Mouse (Mus musculus) bone marrow, adult 2 months (tissue): ENCODE measurements around the gene Plcxd2.
A peak's percentile ranks its signal among the peaks of the same experiment; 100 is the strongest.

ENCODE experiments used
- CTCF ChIP-seq: fragments of 200-500 bp; IDR thresholded peaks from 2 replicates; pipeline ENCODE4 v1.5.1; 2011; ENCODE audit warnings: low read length, control low read depth; ENCODE audit not compliant: control insufficient read depth, insufficient read depth
- POLR2A ChIP-seq: fragments of 200-500 bp; IDR thresholded peaks from 2 replicates; pipeline ENCODE4 v1.6.1; 2011; ENCODE audit warnings: low read depth, mild to moderate bottlenecking, control low read depth, low read length, borderline replicate concordance; ENCODE audit not compliant: control insufficient read depth

- TF ChIP-seq CTCF (peak; percentile 56), POLR2A (no peak)
These were observed 12.3 kb upstream of the Plcxd2 start for GRCm38 (mm10) chr16:46022189-46022928.
